Mouse (Mus musculus) leukemia stem cell, adult 10-12 weeks (primary cell): ENCODE measurements around the gene Gm13030. TPM values are rescaled to one million over a fixed set of nuclear protein-coding genes. Genes with fewer than 3 reads are reported as not detected.

ENCODE experiments used
- polyA plus RNA-seq: library from polyadenylated mRNA; stranded (reverse); fragments of >175 nt; gene quantifications from 2 replicates; pipeline ENCODE4 v1.2.3, GENCODE M21; 2012; ENCODE audit warnings: low replicate concordance

Gm13030 gene
- polyA plus RNA-seq = not detected in 2 replicates

DNA sequence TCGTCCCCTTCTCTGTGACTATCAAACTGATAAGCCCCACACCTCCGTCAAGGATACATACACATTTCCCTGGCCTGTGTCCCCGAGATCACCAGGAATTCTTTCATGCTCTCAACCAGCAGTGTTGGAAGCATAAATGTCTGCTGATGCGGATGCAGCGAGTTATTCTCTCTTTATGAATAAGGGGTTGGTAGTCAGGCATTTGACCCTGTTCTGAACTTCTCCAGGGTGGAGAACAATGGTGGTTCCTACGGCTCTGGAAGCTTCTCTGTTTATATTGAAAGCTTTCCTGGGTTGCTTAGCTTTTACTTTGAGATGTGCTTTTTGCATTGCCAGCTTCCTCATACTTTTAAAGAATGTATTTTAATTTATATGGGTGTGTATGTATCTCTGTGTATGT lies at the start of gene Gm13030:
TSS of gene Gm13030 (minus strand) at position 101 of the 400 bp plus-strand sequence.

DNA sequence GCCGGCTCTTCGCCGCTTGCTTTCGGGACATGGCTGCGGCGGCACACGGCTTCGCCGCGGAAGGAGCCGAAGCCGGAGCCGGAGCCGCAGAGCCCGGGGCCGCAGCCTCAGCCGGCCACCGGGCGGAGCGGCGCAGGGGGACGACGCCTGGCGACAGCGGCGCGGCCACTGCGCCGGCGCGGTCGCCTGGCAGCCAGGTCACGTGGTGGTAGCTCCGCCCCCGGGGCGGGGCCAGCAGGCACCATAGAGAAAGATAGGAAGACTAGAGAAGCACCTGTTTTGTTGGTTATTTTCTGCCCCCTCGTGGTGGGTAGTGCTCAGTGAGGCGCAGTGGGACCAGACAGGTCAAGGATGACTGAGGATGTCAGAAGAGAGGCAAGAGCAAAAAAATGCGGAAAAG lies 40.0 kb upstream of the Gm13030 start, which contains the start of gene Otud3:
TSS of gene Otud3 (minus strand) at position 149 of the 400 bp plus-strand sequence.

DNA sequence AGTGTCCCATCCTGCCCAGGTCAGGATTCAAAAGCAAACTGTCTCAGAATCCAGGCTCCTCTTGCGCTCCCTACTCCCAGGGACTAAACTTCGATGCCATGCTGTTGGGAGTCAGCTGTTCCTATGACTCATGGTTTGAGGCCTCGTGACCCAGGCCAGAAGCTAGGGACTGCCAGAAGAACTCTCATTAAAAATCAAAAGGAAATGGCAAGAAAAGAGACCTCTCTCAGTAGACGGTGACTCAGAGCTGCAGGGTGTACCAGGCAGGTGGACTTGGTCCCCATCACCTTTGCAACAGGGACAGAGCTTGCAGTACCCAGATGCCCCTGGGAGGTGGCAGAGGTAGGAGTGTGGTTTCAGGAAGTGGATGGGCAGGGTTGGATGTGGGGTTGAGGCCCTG lies 4.0 kb upstream of the Gm13030 start, which contains the start of gene Pla2g2e:
TSS of gene Pla2g2e (plus strand) at position 212 of the 400 bp plus-strand sequence.

DNA sequence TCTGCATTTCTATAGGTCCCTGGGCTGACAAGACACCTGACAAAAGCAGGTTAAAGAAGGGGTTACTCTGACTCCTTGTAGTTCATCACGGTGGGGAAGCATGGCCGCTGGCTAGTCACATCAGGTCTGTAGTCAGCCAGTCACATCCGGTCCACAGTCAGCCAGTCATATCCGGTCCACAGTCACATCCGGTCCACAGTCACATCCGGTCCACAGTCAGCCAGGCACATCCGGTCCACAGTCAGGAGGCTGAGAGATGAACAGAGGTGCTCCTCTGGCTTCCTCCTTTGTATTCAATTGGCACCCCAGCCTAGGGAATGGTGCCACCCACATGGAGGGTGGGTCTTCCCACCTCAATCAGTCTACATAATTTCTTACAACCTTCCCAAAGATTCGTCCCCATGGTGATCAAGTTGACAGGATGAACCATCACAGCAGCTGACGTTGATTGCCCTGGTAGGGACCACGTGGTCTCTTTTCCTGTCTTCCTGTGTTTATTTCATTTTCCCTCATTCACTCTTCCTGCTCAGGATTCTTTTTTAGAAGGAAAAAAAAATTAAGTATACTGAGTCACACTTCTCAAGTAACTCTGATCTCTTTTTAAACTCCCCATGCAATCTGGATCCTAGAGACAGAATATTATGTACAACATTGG lies 10.3 kb downstream of the Gm13030 start, which contains the start of gene Pla2g5:
TSS of gene Pla2g5 (minus strand) at position 139 of the 655 bp plus-strand sequence.

Other genes with a start within 250 kb of the Gm13030 start
- not detected in 2 replicates for gene Vwa5b1, start 238.1 kb downstream of the Gm13030 start, polyA plus RNA-seq
- not detected in 2 replicates for gene Pla2g2c, start 149.2 kb downstream of the Gm13030 start, polyA plus RNA-seq
- gene Ubxn10, start 136.8 kb downstream of the Gm13030 start, polyA plus RNA-seq = not detected in 2 replicates
- gene Pla2g2f, start 116.3 kb downstream of the Gm13030 start, polyA plus RNA-seq = 0.18 TPM in 1 of 2 replicates, not detected in the other
- gene Pla2g2d, start 98.2 kb downstream of the Gm13030 start, polyA plus RNA-seq = 0.57 TPM in 1 of 2 replicates, not detected in the other
- 4.9 TPM in 1 of 2 replicates, not detected in the other for gene Pla2g5, start 10.5 kb downstream of the Gm13030 start, polyA plus RNA-seq
- 0.95 TPM in 1 of 2 replicates, not detected in the other for gene Pla2g2e, start 4.0 kb upstream of the Gm13030 start, polyA plus RNA-seq
- gene Otud3, start 40.0 kb upstream of the Gm13030 start, polyA plus RNA-seq = 5.3 and 6.2 TPM in 2 replicates
- gene Rnf186, start 93.1 kb upstream of the Gm13030 start, polyA plus RNA-seq = not detected in 2 replicates
- 8.3 and 13.7 TPM in 2 replicates for gene Tmco4, start 98.9 kb upstream of the Gm13030 start, polyA plus RNA-seq
- not detected in 2 replicates for gene Htr6, start 201.6 kb upstream of the Gm13030 start, polyA plus RNA-seq
- 0.99 and 3.0 TPM in 2 replicates for gene Nbl1, start 219.0 kb upstream of the Gm13030 start, polyA plus RNA-seq